Mouse (Mus musculus) cortical plate, adult 2 months (tissue): Measurements from ENCODE around the gene Clk1.

Experiments
- CTCF ChIP-seq: fragments of 200-500 bp; IDR thresholded peaks from 2 replicates; pipeline ENCODE4 v1.5.1; 2011; ENCODE audit warnings: mild to moderate bottlenecking, control low read depth, low read length; ENCODE audit not compliant: insufficient read depth; ENCODE audit errors: extremely low read depth
- POLR2A ChIP-seq: fragments of 200-500 bp; IDR thresholded peaks from 2 replicates; pipeline ENCODE4 v1.6.1; 2011; ENCODE audit warnings: mild to moderate bottlenecking, low read length, control low read depth; ENCODE audit not compliant: insufficient read depth; ENCODE audit errors: extremely low read depth

DNA sequence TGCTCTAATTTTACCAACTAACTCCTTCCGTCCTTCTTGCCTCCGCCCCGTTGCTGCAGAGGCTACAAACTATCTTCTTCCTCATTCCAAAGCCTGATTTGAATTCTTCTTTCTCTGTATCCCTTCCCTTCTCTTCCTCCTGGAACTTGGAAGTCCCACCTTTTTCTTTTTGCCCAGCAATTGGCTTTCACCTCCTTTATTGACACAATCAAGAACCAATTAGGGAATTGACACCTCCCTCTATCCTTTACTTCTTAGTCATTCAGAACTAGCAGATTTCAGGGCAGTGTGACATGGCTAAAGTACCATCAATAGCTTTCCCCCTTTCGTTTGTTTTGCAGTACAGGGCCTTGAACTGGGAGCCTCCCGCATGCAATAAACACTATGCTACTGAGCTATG lies 34.3 kb upstream of the Clk1 start:
- TF ChIP-seq CTCF, result no peak
- TF ChIP-seq POLR2A, result no peak
